Mouse (Mus musculus) hindbrain, embryonic 11.5 days (tissue): ENCODE results near the gene Katna1. TPM values are rescaled to one million over a fixed set of nuclear protein-coding genes. Genes with fewer than 3 reads are reported as not detected.
A peak's percentile ranks its signal among the peaks of the same experiment; 100 is the strongest.

Experiments used
- ATAC-seq: fragments of 200-750 bp; cut with Nextera tagmentation; 2 replicates; pipeline ENCODE4 v1.8.0; 2017; ENCODE audit warnings: mild to moderate bottlenecking, moderate TSS enrichment, moderate library complexity; ENCODE audit not compliant: low FRiP score
- DNase-seq: peaks from one replicate; pipeline ENCODE4 v3.0.0-alpha.2; 2015; ENCODE audit warnings: low spot score
- H3K27ac ChIP-seq: fragments of 300-500 bp; sonication (generic); 2 replicates; pipeline ENCODE4 v1.5.1; 2014; ENCODE audit warnings: mild to moderate bottlenecking, low read depth, low read length
- H3K27me3 ChIP-seq: fragments of 300-500 bp; sonication (generic); 2 replicates; pipeline ENCODE4 v1.6.1; 2014; ENCODE audit warnings: mild to moderate bottlenecking, low read length, moderate library complexity, mixed read lengths; ENCODE audit not compliant: control insufficient read depth, insufficient read depth
- H3K36me3 ChIP-seq: fragments of 300-500 bp; sonication (generic); 2 replicates; pipeline ENCODE4 v1.6.1; 2014; ENCODE audit warnings: mild to moderate bottlenecking, low read length, moderate library complexity, mixed read lengths; ENCODE audit not compliant: control insufficient read depth, insufficient read depth
- H3K4me1 ChIP-seq: fragments of 300-500 bp; sonication (generic); replicated peaks from 2 replicates; pipeline ENCODE4 v1.6.1; 2014; ENCODE audit warnings: low read length, mixed read lengths; ENCODE audit not compliant: control insufficient read depth, insufficient read depth
- H3K4me2 ChIP-seq: fragments of 300-500 bp; sonication (generic); replicated peaks from 2 replicates; pipeline ENCODE4 v1.6.1; 2014; ENCODE audit warnings: mild to moderate bottlenecking, low read depth, low read length
- H3K4me3 ChIP-seq: fragments of 300-500 bp; sonication (generic); 2 replicates; pipeline ENCODE4 v1.5.1; 2014; ENCODE audit warnings: low read depth, low read length
- H3K9ac ChIP-seq: fragments of 300-500 bp; sonication (generic); 2 replicates; pipeline ENCODE4 v1.6.1; 2014; ENCODE audit warnings: low read depth, low read length
- H3K9me3 ChIP-seq: fragments of 300-500 bp; sonication (generic); 2 replicates; pipeline ENCODE4 v1.6.1; 2016; ENCODE audit warnings: low read length; ENCODE audit not compliant: control insufficient read depth
- WGBS: fragments of 180-500 bp; shearing (Covaris S2); extraction: QIAGEN DNeasy Blood & Tissue Kit; methylation state at CpG from one replicate; pipeline ENCODE4 v1.1.7; 2014; 5-methylcytosine and 5-hydroxymethylcytosine counted together
- polyA plus RNA-seq: library from polyadenylated mRNA; unstranded; fragments of >200 nt; fragmentation: Nextera tagmentation; extraction: Ambion mirVana; gene quantifications from 2 replicates; pipeline ENCODE4 v1.2.1, GENCODE M21; 2014

The Katna1 gene
- 66.5 and 68.7 TPM in 2 replicates for polyA plus RNA-seq

DNA sequence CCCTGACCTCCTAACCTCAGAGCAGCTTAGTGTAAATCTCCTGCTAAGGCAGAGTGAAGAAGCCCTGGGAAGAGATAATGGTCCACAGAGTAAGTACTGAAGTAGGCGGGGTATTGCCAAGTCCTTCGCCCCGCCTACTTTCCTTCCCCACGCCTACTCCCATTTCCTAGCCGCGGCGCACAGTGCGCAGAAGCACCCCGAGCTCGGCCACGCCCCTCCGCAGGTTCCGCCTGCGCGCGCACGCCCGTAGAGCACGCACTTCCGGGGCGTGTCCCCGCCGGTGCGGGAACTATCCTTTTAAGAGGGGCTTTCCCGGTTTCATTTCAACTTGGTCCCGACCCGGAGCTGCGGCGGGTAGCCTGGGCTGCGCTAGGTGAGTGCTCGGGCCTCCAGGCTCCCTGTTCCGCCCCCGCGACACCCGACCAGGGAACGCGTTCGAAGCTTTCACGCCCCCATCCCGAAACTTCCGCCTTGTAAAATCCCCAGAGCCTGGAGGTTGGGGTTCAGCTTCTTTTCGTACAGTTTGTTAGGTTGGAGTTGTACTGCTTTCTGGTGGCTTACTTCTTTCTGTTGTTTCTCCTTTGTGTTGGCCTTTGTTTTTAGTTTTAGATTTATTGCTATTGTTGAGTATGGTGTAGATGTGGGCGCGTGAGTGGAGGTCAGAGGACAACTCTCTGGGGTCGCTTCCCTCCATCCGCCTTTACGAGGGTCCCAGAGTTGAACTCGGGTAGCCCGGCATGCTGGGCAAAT lies at the start of gene Katna1:
Gene Katna1, plus strand, starts transcription at position 250 of the 750 bp plus-strand sequence.
- ATAC-seq (peak; percentile 99), DNase-seq (peak; percentile 97)
- H3K4me2 ChIP-seq: peak within 1 kb of the TSS; percentile 75
- WGBS: under 1% methylated on average over 49 of the region's 49 CpGs
- H3K27ac ChIP-seq: 0 out of 2 replicates have a peak within 1 kb of the TSS, but pooled peaks have one; percentile 53
- H3K27me3 ChIP-seq: no peaks in the 10 kb centered on the region
- peak within 1 kb of the TSS; percentile 78 for H3K4me3 ChIP-seq
- H3K36me3 ChIP-seq: no peaks in the 10 kb centered on the region
- peak within 1 kb of the TSS; percentile 70 for H3K9ac ChIP-seq
- no peaks in the 10 kb centered on the region for H3K4me1 ChIP-seq
- no peaks in the 10 kb centered on the region for H3K9me3 ChIP-seq

DNA sequence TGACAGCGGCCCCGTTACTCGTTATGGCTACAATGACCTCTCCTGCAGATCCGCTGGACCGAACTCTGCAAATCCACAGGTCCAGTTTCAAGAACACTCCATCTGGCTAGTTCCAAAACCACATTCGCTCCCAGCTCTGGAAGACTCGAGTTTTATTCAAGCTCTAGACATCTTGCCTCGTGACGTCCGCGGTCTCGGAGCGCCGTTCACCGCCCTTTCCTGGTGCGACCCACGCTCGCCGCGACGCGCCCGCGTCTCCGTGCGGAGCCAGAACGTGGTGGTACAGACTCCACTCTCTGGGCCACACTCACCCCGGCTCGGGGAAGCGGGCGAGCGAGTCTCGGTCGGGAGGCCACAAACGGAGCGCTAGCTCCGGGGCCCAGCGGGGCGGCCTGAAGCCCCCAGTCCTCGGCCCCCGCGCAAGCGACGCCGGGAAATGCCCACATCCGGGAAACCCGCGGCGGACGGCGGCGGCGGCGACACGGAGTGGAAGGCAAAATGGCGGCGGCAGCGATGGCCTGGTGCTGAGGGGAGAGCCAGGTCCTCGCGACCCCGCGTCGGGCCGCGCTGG lies 45.0 kb upstream of the Katna1 start, which contains the start of the genes Pcmt1 and Lats1:
Gene Pcmt1, minus strand, starts transcription at position 406 of the 571 bp plus-strand sequence.
Gene Lats1, plus strand, starts transcription at position 484 of the 571 bp plus-strand sequence.
- H3K9ac ChIP-seq: peak within 1 kb of the TSS; percentile 99
- no peaks in the 10 kb centered on the region for H3K27me3 ChIP-seq
- H3K9me3 ChIP-seq: no peaks in the 10 kb centered on the region
- no peaks in the 10 kb centered on the region for H3K36me3 ChIP-seq
- under 1% methylated on average over 65 of the region's 65 CpGs for WGBS
- ATAC-seq: peak; percentile 92
- H3K4me3 ChIP-seq: peak within 1 kb of the TSS; percentile 100
- DNase-seq: peak; percentile 91
- H3K4me1 ChIP-seq: peaks cover 8% of the 10 kb centered on the region; the same call in 1 of the 2 replicates
- H3K4me2 ChIP-seq: peak within 1 kb of the TSS; percentile 76
- H3K27ac ChIP-seq: peak within 1 kb of the TSS; percentile 94

DNA sequence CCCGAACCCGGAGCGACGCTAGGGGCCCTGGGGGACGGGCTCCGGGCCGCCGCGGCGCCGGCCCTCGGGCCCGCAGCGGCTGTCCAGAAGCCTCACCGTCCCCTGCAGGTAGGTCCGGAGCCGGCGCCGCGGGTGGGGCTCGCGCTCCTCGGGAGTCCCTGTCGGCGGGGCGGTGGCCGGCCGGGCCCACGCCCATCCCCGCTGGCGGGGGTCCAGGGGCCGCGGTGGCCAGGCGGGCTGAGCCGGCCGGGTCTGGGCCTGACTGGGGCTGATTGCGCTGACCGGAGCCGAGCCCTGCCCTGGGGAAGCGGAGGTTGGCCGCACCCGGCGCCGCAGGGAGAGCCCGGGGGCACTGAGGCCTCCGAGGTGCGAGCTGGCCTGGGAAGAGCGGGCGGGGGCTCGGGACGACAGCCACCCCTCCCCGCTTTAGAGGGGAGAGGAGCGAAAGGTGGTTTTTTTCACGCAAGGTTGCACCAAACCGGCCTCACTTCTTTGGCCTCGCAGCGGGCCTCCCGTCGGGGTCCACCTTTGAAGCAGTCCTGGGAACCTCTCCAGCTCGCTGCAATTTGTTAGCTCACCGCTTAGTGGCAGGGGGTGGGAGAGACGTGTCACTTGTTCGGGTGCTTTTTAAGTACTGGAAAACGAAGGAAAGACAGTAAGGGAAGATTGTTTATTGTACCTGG lies 44.3 kb upstream of the Katna1 start:
- H3K4me1 ChIP-seq: peaks cover 8% of the 10 kb centered on the region; the same call in 1 of the 2 replicates
- H3K27ac ChIP-seq: peak overlapping the region; percentile 94
- no peaks in the 10 kb centered on the region for H3K9me3 ChIP-seq
- ATAC-seq: peak; percentile 88
- H3K9ac ChIP-seq: peak overlapping the region; percentile 99
- peak; percentile 69 for DNase-seq
- WGBS: 1% methylated on average over 55 of the region's 64 CpGs
- H3K4me2 ChIP-seq: peak overlapping the region; percentile 76
- no peaks in the 10 kb centered on the region for H3K36me3 ChIP-seq
- H3K27me3 ChIP-seq: no peaks in the 10 kb centered on the region
- peak overlapping the region; percentile 100 for H3K4me3 ChIP-seq

DNA sequence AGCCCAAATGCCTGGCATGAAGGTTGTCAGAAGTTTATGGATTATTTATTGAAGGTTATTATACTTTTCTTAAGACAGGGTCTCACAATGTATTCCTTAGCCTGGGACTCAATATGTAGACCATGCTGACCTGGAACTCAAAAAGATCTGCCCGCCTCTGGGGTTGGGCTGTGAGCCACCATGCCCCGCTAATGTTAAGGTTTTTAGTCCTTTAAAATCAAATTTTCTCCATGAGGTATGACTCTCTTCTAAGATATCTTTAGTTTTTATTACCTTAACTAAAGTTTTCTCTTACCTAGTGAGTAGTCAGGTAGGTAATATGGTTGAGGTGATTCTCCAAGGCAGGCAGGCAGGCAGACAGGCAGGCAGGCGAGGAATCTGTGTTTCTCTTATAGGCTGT lies 43.6 kb upstream of the Katna1 start:
- Histone ChIP-seq H3K9me3 (no peaks in the 10 kb centered on the region), H3K27ac (no peak overlapping the region), H3K36me3 (no peaks in the 10 kb centered on the region), H3K4me3 (peak overlapping the region; percentile 100), H3K4me2 (peak overlapping the region; percentile 76), H3K9ac (peak overlapping the region; percentile 99; the same call in 1 of the 2 replicates), H3K4me1 (peaks cover 8% of the 10 kb centered on the region; the same call in 1 of the 2 replicates), H3K27me3 (no peaks in the 10 kb centered on the region)
- 74% methylated on average over 3 of the region's 3 CpGs for WGBS
- ATAC-seq (no peak), DNase-seq (no peak)

DNA sequence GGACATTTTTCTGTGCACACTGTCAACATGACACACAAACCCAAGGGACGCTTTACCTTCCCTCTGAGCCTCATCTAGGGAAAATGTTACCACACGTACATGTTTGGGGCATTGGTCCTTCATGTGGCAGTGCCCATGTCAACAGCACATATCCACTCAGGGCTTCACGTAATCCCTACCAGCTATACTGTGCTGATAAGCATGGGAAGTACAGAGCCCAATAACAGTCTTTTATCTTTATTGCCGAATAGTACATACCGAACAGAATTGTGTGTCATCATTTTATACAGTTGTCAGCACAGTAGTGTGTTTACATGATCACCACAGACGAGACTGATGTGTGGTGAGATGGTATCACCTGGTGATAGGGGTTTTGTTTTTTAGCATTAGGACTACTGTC lies 38.9 kb upstream of the Katna1 start:
- Histone ChIP-seq H3K4me3 (no peak overlapping the region), H3K4me1 (no peaks in the 10 kb centered on the region), H3K36me3 (no peaks in the 10 kb centered on the region), H3K27ac (no peak overlapping the region), H3K4me2 (no peak overlapping the region), H3K9me3 (no peaks in the 10 kb centered on the region), H3K9ac (no peak overlapping the region), H3K27me3 (no peaks in the 10 kb centered on the region)
- 97% methylated on average over 6 of the region's 6 CpGs for WGBS
- no peak for ATAC-seq
- no peak for DNase-seq

DNA sequence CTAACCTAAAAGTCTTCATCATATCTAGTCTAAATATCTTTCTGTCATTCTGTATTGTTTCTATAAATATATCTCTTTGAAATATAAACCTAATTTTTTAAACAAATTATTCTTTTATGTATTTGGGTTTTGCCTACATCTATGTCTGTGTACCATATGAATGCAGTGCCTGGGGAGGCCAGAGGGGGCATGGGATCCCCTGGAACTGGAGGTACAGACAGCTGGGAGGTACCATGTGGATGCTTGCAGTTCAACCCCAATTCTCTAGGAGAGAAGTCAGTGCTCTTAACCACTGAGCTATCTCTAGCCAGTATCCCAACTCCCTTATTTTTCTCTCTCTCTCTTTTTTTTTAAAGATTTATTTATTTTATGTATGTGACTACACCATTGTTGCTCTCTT lies 30.5 kb upstream of the Katna1 start:
- Histone ChIP-seq H3K4me2 (no peak overlapping the region), H3K9ac (no peak overlapping the region), H3K9me3 (no peaks in the 10 kb centered on the region), H3K4me1 (no peaks in the 10 kb centered on the region), H3K27me3 (no peaks in the 10 kb centered on the region), H3K27ac (no peak overlapping the region), H3K4me3 (no peak overlapping the region), H3K36me3 (peaks cover 19% of the 10 kb centered on the region)
- no peak for ATAC-seq
- no peak for DNase-seq

DNA sequence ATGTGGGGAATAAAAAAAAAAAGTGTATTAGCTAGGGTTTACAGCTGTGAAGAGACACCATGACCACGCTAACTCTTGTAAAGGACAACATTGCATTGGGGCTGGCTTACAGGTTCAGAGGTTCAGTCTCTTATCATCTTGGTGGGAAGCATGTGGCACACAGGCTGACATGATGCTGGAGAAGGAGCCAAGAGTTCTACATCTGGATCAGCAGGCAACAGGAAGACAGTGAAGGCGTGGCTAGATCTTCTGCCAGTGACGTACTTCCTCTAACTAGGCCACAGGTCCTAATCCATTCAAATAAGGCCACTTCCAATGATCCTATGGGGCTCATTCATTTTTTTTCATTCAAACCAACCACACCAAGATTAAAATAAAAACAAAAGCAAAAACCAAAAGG lies 25.7 kb upstream of the Katna1 start:
- no peak for DNase-seq
- WGBS: 88% methylated on average over 3 of the region's 3 CpGs
- H3K36me3 ChIP-seq: peaks cover 15% of the 10 kb centered on the region
- no peak overlapping the region for H3K4me2 ChIP-seq
- no peak overlapping the region for H3K4me3 ChIP-seq
- no peaks in the 10 kb centered on the region for H3K27me3 ChIP-seq
- no peaks in the 10 kb centered on the region for H3K4me1 ChIP-seq
- no peak overlapping the region for H3K9ac ChIP-seq
- no peak overlapping the region for H3K27ac ChIP-seq
- ATAC-seq: no peak
- no peaks in the 10 kb centered on the region for H3K9me3 ChIP-seq

DNA sequence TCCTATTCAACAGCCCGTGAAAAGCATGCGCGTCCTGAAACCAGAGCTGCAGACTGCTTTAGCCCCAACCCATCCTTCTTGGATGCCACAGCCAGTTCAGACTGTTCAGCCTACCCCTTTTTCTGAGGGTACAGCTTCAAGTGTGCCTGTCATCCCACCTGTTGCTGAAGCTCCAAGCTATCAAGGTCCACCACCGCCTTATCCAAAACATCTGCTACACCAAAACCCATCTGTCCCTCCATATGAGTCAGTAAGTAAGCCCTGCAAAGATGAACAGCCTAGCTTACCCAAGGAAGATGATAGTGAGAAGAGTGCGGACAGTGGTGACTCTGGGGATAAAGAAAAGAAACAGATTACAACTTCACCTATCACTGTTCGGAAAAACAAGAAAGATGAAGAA lies 23.2 kb upstream of the Katna1 start:
- WGBS: 97% methylated on average over 6 of the region's 6 CpGs
- no peak for ATAC-seq
- Histone ChIP-seq H3K9me3 (no peaks in the 10 kb centered on the region), H3K4me1 (no peaks in the 10 kb centered on the region), H3K4me2 (no peak overlapping the region), H3K27me3 (no peaks in the 10 kb centered on the region), H3K27ac (no peak overlapping the region), H3K4me3 (no peak overlapping the region), H3K36me3 (peaks cover 13% of the 10 kb centered on the region), H3K9ac (no peak overlapping the region)
- no peak for DNase-seq
